Mouse (Mus musculus) Patski (cell line): ENCODE results near the gene Spryd3. TPM values are rescaled to one million over a fixed set of nuclear protein-coding genes. Genes with fewer than 3 reads are reported as not detected.

Experiments used
- ATAC-seq: fragments of 100-300 bp; one replicate; pipeline ENCODE4 v1.8.0; 2021
- CTCF ChIA-PET: fragments of 350-600 bp; sonication (Branson Sonifier 250); formaldehyde crosslinking; loops from one replicate; lab custom pipeline; 2022; ENCODE audit warnings: inconsistent platforms; lab: Charles Lee
- POLR2A ChIA-PET: fragments of 350-600 bp; sonication (Branson Sonifier 250); formaldehyde crosslinking; loops from one replicate; lab custom pipeline; 2022; ENCODE audit warnings: antibody characterized with exemption, inconsistent platforms; lab: Charles Lee
- DNase-seq: peaks from one replicate; pipeline ENCODE4 v3.0.0-alpha.2; 2011; ENCODE audit warnings: low read depth, low spot score
- H3K27me3 ChIP-seq: fragments of 371-371 bp; one replicate; pipeline ENCODE4 v1.5.1; 2021
- CTCF ChIP-seq: fragments of 100-300 bp; IDR thresholded peaks from one replicate; pipeline ENCODE4 v1.5.1; 2021
- in situ Hi-C: fragments of 300-500 bp; cut with MboI; formaldehyde crosslinking; loops from 3 replicates; pipeline ENCODE4 v1.11.1; 2018; ENCODE audit warnings: low pct_unique_long_range_greater_than_20kb, mixed read lengths
- polyA plus RNA-seq: library from polyadenylated mRNA; unstranded; gene quantifications from one replicate; pipeline ENCODE4 v1.2.3, GENCODE M21; 2021

Spryd3 gene
- polyA plus RNA-seq, 1 experiment from 2014 or later: 47.4 TPM

DNA sequence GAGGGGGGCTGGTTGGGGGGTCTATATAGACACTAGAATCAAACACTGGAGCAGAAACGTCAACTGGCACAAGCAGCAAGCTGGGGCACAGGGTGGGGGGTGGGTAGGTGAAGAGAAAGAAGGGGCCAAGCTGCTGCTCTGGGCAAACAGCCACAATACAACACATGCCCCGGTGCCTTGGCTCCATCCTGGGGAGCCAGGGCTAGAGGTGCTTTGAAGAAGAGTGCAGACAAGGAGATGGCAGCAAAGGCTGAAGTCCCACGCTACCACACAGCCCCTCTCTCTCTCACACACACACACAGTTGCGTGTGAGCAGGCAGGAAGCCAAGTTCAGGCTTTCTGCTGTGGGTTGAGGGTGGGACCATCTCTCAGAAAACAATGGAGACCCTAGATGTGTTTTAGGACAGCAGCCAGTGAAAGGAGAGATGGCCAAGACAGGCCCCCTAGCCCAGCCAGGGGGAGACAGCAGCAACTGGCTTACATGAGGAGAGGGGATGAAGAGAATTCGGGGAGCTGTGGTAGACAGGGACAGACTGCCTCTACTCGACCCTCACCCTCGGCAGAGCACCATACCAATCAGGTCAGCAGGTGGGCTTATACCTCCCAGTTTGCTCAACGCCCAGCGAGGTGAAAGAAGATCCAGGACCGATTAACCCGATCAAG lies 19.1 kb downstream of the Spryd3 start:
- ChIA-PET CTCF (interaction anchor here (0.9 to 1.5 kb wide), 4 partner anchors 9 to 31 kb away, joined by 3 to 6 read pairs (median 3); partner anchors contain the start of gene Spryd3), POLR2A (interaction anchor here (0.7 to 2.0 kb wide), 4 partner anchors 10 to 105 kb away, joined by 3 to 16 read pairs (median 4); no protein-coding TSS in a partner anchor)
- no peaks in the 10 kb centered on the region for H3K27me3 ChIP-seq
- no peak for DNase-seq
- no peak for TF ChIP-seq CTCF
- no peak for ATAC-seq
- in situ Hi-C loops: loop anchor here (5.0 kb wide), 1 partner anchor 105 kb away; no protein-coding TSS in a partner anchor

DNA sequence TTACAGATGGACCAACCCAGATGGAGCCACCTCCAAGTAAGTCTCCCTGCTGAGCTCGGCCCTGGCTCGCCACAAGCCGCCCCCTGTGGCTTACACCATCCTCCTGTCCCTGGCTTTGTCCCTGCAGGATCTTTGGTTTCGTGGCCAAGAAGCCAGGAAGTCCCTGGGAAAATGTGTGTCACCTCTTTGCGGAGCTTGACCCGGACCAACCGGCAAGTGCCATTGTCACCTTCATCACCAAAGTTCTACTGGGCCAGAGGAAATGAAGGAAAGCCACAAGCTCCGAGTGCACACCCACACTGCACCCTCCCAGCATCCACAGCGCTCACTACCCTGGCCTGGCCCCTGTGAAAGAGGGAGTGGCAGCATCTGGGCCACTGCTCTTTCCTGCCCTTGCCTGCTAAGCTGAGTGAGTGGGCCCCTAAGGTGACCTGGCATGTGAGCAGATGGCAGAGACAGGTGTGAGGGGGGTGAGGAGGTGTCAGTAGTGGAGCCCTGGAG lies 20.3 kb downstream of the Spryd3 start:
- ChIA-PET CTCF (interaction anchor here (1.2 to 1.8 kb wide), 2 partner anchors 32 to 109 kb away, joined by 3 to 6 read pairs; no protein-coding TSS in a partner anchor), POLR2A (interaction anchor here (1.0 to 2.0 kb wide), 3 partner anchors 9 to 12 kb away, joined by 3 to 16 read pairs (median 6); no protein-coding TSS in a partner anchor)
- in situ Hi-C loops: loop anchor here (5.0 kb wide), 1 partner anchor 107 kb away; no protein-coding TSS in a partner anchor
- DNase-seq (no peak), ATAC-seq (no peak)
- no peak for TF ChIP-seq CTCF
- no peaks in the 10 kb centered on the region for H3K27me3 ChIP-seq

DNA sequence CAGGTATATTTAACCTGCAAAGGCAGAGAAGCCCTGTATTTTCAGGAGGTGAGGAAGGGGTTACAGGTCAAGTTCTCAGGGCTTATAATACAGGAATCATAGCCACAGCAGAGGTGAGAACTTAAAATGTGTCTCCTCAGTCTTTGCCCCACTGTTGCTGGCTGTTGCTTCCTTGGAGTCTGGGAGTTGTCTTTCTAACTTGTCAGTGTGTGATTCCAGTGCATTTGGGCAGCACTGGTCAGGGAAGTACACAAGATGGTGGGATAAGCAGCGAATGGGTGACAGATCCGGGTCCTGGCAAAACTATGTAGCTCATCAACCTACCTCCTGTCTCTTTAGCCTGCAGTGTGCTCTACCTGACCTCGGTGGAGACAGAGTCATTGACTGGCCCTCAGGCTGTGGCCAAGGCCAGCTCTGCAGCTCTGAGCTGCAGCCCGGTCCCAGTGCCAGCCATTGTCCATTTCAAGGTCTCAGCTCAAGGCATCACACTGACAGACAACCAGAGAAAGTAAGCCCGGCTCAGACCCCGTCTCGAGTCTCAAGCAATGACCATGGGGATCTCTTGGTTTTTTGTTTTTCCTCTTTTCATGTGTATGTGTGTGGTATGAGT lies 21.3 kb downstream of the Spryd3 start:
- ChIA-PET POLR2A (interaction anchor here (0.5 to 2.0 kb wide), 3 partner anchors 12 to 297 kb away, joined by 3 to 16 read pairs (median 3); no protein-coding TSS in a partner anchor), CTCF (interaction anchor here (1.8 kb wide), 1 partner anchor 33 kb away, joined by 6 read pairs; no protein-coding TSS in a partner anchor)
- DNase-seq (no peak), ATAC-seq (no peak)
- in situ Hi-C loops: loop anchor here (5.0 kb wide), 1 partner anchor 108 kb away; no protein-coding TSS in a partner anchor
- TF ChIP-seq CTCF: no peak
- H3K27me3 ChIP-seq: no peaks in the 10 kb centered on the region

- TF ChIP-seq CTCF: no peak
- H3K27me3 ChIP-seq: no peaks in the 10 kb centered on the region
- ATAC-seq (no peak), DNase-seq (no peak)
- ChIA-PET POLR2A (no interaction called here), CTCF (no interaction called here)
- in situ Hi-C loops: no loop called here
These were observed 22.4 kb downstream of the Spryd3 start for GRCm38 (mm10) chr15:102113674-102114073.

DNA sequence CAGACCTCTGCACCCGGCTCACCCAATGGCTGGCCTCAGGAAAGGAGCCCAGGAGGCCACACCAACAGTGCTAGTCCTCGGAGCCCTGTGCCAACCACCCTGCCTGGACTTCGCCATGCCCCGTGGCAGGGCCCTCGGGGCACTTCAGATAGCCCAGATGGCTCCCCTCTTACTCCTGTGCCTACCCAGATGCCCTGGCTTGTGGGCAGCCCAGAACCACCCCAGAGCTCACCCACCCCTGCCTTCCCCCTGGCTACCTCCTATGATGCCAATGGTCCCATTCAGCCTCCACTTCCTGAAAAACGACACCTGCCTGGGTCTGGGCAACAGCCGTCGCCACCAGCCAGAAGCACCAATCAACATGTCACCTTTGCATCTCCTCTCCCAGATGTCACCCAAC lies 23.2 kb downstream of the Spryd3 start:
- in situ Hi-C loops: no loop called here
- TF ChIP-seq CTCF: no peak
- CTCF ChIA-PET: interaction anchor here (1.1 to 1.2 kb wide), 2 partner anchors 12 to 15 kb away, joined by 3 read pairs; no protein-coding TSS in a partner anchor
- DNase-seq (no peak), ATAC-seq (no peak)
- POLR2A ChIA-PET: interaction anchor here (0.6 kb wide), 1 partner anchor 24 kb away, joined by 5 read pairs; no protein-coding TSS in a partner anchor
- H3K27me3 ChIP-seq: no peaks in the 10 kb centered on the region

DNA sequence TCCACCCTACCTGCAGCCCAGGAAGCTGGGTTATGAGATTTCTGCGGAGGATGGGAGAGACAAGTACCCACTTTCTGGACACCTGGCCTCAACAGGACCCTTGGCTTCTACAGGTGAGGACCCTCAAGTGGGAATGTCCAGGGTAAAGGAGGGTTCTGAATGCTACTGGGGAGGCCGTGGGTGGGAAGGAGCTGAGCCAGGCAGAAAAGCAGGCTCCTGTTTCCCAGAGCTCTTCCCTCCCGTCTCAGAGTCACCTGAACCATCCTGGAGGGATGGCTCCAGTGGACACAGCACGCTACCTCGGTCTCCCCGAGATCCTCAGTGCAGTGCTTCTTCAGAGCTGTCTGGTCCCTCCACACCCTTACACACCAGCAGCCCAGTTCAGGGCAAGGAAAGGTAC lies 23.9 kb downstream of the Spryd3 start:
- ChIA-PET CTCF (interaction anchor here (1.1 to 1.2 kb wide), 3 partner anchors 11 to 17 kb away, joined by 3 read pairs; no protein-coding TSS in a partner anchor), POLR2A (interaction anchor here (0.5 to 0.7 kb wide), 3 partner anchors 19 to 95 kb away, joined by 3 to 5 read pairs (median 4); no protein-coding TSS in a partner anchor)
- DNase-seq (no peak), ATAC-seq (no peak)
- in situ Hi-C loops: no loop called here
- no peaks in the 10 kb centered on the region for H3K27me3 ChIP-seq
- TF ChIP-seq CTCF: no peak

- in situ Hi-C loops: no loop called here
- ATAC-seq: no peak
- CTCF ChIA-PET: interaction anchor here (1.1 to 2.7 kb wide), 3 partner anchors 11 to 35 kb away, joined by 3 to 10 read pairs (median 4); partner anchors contain the start of gene Tns2
- no peaks in the 10 kb centered on the region for H3K27me3 ChIP-seq
- DNase-seq: no peak
- POLR2A ChIA-PET: interaction anchor here (0.5 to 0.7 kb wide), 2 partner anchors 19 to 96 kb away, joined by 3 to 4 read pairs; no protein-coding TSS in a partner anchor
- TF ChIP-seq CTCF: no peak
These were observed 24.6 kb downstream of the Spryd3 start for GRCm38 (mm10) chr15:102111495-102111829.

GRCm38 (mm10) chr15:102110701-102111494 lies 25.1 kb downstream of the Spryd3 start:
- ChIA-PET CTCF (interaction anchor here (1.1 to 2.7 kb wide), 3 partner anchors 10 to 35 kb away, joined by 3 to 10 read pairs (median 4); partner anchors contain the start of gene Tns2), POLR2A (interaction anchor here (0.6 kb wide), 1 partner anchor 169 kb away, joined by 3 read pairs; no protein-coding TSS in a partner anchor)
- DNase-seq: no peak
- TF ChIP-seq CTCF: no peak
- H3K27me3 ChIP-seq: no peaks in the 10 kb centered on the region
- in situ Hi-C loops: no loop called here
- ATAC-seq: no peak

GRCm38 (mm10) chr15:102110271-102110670 lies 25.8 kb downstream of the Spryd3 start:
- ATAC-seq: no peak
- ChIA-PET POLR2A (interaction anchor here (0.6 to 0.8 kb wide), 2 partner anchors 11 to 252 kb away, joined by 3 to 4 read pairs; no protein-coding TSS in a partner anchor), CTCF (interaction anchor here (1.5 to 2.7 kb wide), 3 partner anchors 10 to 36 kb away, joined by 4 to 10 read pairs (median 7); partner anchors contain the start of gene Tns2)
- in situ Hi-C loops: no loop called here
- DNase-seq: no peak
- H3K27me3 ChIP-seq: no peaks in the 10 kb centered on the region
- TF ChIP-seq CTCF: no peak
